Mouse (Mus musculus) frontal cortex, postnatal 14 days (tissue): Measurements from ENCODE around the gene Gm20831.
"Not testable (repeated sequence)": the region's sequence is repeated elsewhere in the genome, so short reads cannot be mapped to it uniquely, and the experiment has no call there.

Experiments used
- DNase-seq, 2 experiments: peaks; one replicate each; pipeline ENCODE4 v3.0.0; 2022; ENCODE audit warnings: low spot score in 2 of 2

The Gm20831 gene

DNA sequence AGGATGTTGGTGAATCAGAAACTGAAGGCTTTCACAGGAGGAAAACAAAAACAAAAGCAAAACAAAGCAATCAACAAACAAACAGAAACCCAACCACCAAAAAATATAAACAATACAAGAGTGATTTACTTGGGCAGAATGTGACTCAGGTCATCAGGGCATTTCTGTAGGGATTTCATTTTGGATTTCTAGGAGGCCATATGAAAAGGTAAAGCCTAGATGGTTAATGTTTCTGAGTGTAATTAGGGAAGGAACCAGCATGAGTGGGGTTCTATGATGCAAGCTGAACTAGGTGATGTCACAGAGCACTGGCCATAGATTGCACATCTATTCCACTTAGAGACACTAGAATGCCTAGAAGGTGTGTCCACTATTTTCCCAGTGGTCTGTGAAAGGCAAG lies at the start of gene Gm20831, which contains the start of gene Gm20772:
TSS of gene Gm20831 (plus strand) at position 301 of the 400 bp plus-strand sequence.
TSS of gene Gm20772 (plus strand) at position 301 of the 400 bp plus-strand sequence.
- DNase-seq, result not testable (repeated sequence)

DNA sequence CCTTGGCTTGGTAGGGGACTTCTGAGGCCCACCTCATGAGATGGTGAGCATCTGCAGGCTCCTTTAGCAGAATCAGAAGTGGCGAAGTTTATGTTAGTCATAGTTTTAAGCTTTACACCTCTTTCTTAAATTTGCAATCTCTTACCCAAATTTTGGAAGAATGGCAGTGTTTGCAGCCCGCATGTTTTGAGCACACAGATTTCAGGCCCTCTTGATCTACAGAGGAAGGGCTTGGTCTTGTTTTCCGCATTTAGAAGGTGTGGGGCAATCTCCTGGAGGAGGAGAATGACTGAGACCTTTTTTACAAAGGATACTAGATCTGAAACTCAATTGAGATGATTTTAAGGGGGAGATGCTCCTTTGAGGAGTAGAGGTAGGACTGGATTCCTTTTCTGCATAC lies 28.4 kb upstream of the Gm20831 start, which contains the start of gene Gm21904:
TSS of gene Gm21904 (minus strand) at position 101 of the 400 bp plus-strand sequence.
- not testable (repeated sequence) for DNase-seq

DNA sequence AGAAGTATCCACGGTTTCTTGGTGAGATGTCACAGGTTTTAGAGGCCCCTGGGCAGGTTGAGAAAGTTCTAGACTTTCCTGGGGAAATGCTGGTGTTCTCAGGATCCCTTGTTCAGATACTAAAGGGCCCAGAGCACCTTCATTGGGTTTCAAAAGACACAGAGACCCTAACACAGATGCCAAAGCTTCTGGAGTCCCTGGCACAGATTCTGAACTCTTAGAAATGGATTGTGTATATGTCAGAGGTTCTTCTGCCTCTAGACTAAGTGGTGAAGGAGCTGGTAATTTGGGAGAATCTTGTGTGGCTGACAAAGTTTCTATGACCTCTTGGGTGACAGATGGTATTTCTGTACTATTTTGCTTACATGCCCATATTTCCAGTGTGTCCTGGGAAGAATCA lies 62.7 kb downstream of the Gm20831 start, which contains the start of gene Srsy:
TSS of gene Srsy (minus strand) at position 101 of the 400 bp plus-strand sequence.
- DNase-seq, result not testable (repeated sequence)
